Mouse (Mus musculus) erythroblast, embryonic 14.5 days (primary cell): ENCODE measurements at regions not wholly inside any gene's neighbourhood (a gene's known extent, or its start where the extent isn't known, plus 50 kb on each side); places are given as distances from the start of the nearest gene placed in this dataset.

Experiments used
- GATA1 ChIP-seq: IDR thresholded peaks from 2 replicates; pipeline ENCODE4 v1.6.1; 2012; ENCODE audit warnings: low read length, inconsistent platforms, mixed read lengths
- TAL1 ChIP-seq: IDR thresholded peaks from 3 replicates; pipeline ENCODE4 v1.6.1; 2012; ENCODE audit warnings: low read length, inconsistent platforms, mixed read lengths

- TF ChIP-seq GATA1 (no peak), TAL1 (no peak)
These were observed 174.2 kb downstream of the 3110018I06Rik start for GRCm38 (mm10) chr12:107662624-107663023.
